Mouse (Mus musculus) large intestine, adult 2 months (tissue): ENCODE results near the gene Col4a4. TPM values are rescaled to one million over a fixed set of nuclear protein-coding genes. Genes with fewer than 3 reads are reported as not detected.
A peak's percentile ranks its signal among the peaks of the same experiment; 100 is the strongest.

ENCODE experiments used
- DNase-seq: peaks from one replicate; pipeline ENCODE4 v3.0.0-alpha.2; 2012; ENCODE audit warnings: low read depth, low spot score
- WGBS: fragments of 180-500 bp; shearing (Covaris S2); methylation state at CpG from one replicate; pipeline ENCODE4 v1.1.7; 2018; 5-methylcytosine and 5-hydroxymethylcytosine counted together
- polyA plus RNA-seq: library from polyadenylated mRNA; depleted of rRNA; stranded (reverse); fragments of >200 nt; gene quantifications from 2 replicates; pipeline ENCODE4 v1.2.3, GENCODE M21; 2012

Col4a4 gene
- polyA plus RNA-seq, 1 experiment, result 0.05 TPM

- no peak for DNase-seq
- WGBS, result 55% methylated on average over 4 of the region's 4 CpGs
These were observed 3.6 kb upstream of the Col4a4 start for GRCm38 (mm10) chr1:82590266-82590665.

GRCm38 (mm10) chr1:82585981-82586380, 668 bp downstream of the Col4a4 start:
- DNase-seq, result no peak
- 76% methylated on average over 7 of the region's 7 CpGs for WGBS

- no peak for DNase-seq
- 54% methylated on average over 4 of the region's 4 CpGs for WGBS
These were observed 8.3 kb downstream of the Col4a4 start for GRCm38 (mm10) chr1:82578320-82578719.

- DNase-seq, result no peak
- WGBS, result 28% methylated on average over 3 of the region's 3 CpGs
These were observed 8.7 kb downstream of the Col4a4 start for GRCm38 (mm10) chr1:82577915-82578314.

- no peak for DNase-seq
- WGBS, result 86% methylated on average over 10 of the region's 10 CpGs
These were observed 9.3 kb downstream of the Col4a4 start for GRCm38 (mm10) chr1:82577339-82577738.

- WGBS, result 77% methylated on average over 2 of the region's 2 CpGs
- DNase-seq, result no peak
These were observed 10.5 kb downstream of the Col4a4 start for GRCm38 (mm10) chr1:82576182-82576581.

GRCm38 (mm10) chr1:82575681-82576080, 11.0 kb downstream of the Col4a4 start:
- no peak for DNase-seq
- WGBS, result 86% methylated on average over 3 of the region's 3 CpGs

- DNase-seq, result no peak
- WGBS, result 63% methylated on average over 1 of the region's 1 CpGs
These were observed 14.9 kb downstream of the Col4a4 start for GRCm38 (mm10) chr1:82571758-82572157.

- 61% methylated on average over 4 of the region's 4 CpGs for WGBS
- no peak for DNase-seq
These were observed 17.2 kb downstream of the Col4a4 start for GRCm38 (mm10) chr1:82569405-82569804.

- no peak for DNase-seq
- WGBS, result 73% methylated on average over 4 of the region's 4 CpGs
These were observed 26.4 kb downstream of the Col4a4 start for GRCm38 (mm10) chr1:82560223-82560622.

GRCm38 (mm10) chr1:82554889-82555288, 31.8 kb downstream of the Col4a4 start:
- no peak for DNase-seq
- WGBS, result 54% methylated on average over 5 of the region's 5 CpGs

- DNase-seq, result peak; percentile 3
- 25% methylated on average over 6 of the region's 6 CpGs for WGBS
These were observed 32.2 kb downstream of the Col4a4 start for GRCm38 (mm10) chr1:82554443-82554850.

GRCm38 (mm10) chr1:82545199-82545960, 41.3 kb downstream of the Col4a4 start:
- 77% methylated on average over 8 of the region's 8 CpGs for WGBS
- DNase-seq, result no peak

- 30% methylated on average over 6 of the region's 6 CpGs for WGBS
These were observed 42.0 kb downstream of the Col4a4 start for GRCm38 (mm10) chr1:82544419-82545185.

GRCm38 (mm10) chr1:82543934-82544333, 42.7 kb downstream of the Col4a4 start:
- DNase-seq, result no peak
- 83% methylated on average over 2 of the region's 2 CpGs for WGBS

More at GRCm38 (mm10) chr1:82544419-82545185, 42.0 kb downstream of the Col4a4 start:
- DNase-seq, result no peak

GRCm38 (mm10) chr1:82540056-82540455, 46.6 kb downstream of the Col4a4 start:
- WGBS, result 31% methylated on average over 5 of the region's 5 CpGs
- no peak for DNase-seq

GRCm38 (mm10) chr1:82537848-82538247, 48.8 kb downstream of the Col4a4 start:
- WGBS, result 69% methylated on average over 3 of the region's 3 CpGs
- DNase-seq, result no peak

- WGBS, result 66% methylated on average over 6 of the region's 6 CpGs
- DNase-seq, result no peak
These were observed 50.0 kb downstream of the Col4a4 start for GRCm38 (mm10) chr1:82536515-82537174.

- WGBS, result 67% methylated on average over 4 of the region's 4 CpGs
- DNase-seq, result no peak
These were observed 58.7 kb downstream of the Col4a4 start for GRCm38 (mm10) chr1:82527931-82528330.

GRCm38 (mm10) chr1:82491954-82492353, 94.7 kb downstream of the Col4a4 start:
- DNase-seq, result no peak

More at GRCm38 (mm10) chr1:82491954-82492353, 94.7 kb downstream of the Col4a4 start:
- 81% methylated on average over 2 of the region's 2 CpGs for WGBS
